Mouse (Mus musculus): ENCODE measurements around the gene Pla2g16.

The Pla2g16 gene

DNA sequence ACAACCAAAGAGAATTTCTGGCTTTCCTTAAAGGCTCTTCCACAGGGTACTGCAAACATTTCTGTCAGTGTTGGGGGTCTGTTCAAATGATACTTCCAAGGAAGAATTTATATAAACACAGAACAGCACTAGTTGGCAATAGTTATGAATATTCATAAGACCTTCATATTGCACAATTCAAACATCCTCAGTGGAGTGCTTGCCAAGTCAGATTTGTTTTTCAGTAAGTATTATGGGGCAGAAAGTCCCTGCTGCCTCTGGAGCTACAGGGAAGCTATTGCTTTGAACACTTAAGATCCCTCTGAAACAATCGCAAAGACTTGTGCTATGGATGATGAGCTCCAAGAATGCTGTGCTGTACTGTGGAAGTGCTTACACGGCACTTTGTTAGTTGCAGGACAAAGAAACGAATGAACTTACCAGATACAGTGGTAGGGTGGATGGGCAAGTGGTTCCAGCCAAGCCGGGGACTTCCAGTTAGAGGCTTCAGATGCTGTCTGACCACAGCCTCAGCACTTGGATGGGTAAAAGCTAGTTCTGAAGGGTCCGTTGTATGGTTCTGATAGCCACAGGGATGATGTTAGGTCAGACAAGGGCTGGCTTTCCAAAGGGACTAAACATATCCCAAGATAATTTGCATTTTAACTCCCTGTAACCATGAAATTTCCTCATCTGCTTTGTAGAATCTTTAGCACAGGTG, 59.1 kb downstream of the Pla2g16 start:
- DNase-seq = no peak

DNA sequence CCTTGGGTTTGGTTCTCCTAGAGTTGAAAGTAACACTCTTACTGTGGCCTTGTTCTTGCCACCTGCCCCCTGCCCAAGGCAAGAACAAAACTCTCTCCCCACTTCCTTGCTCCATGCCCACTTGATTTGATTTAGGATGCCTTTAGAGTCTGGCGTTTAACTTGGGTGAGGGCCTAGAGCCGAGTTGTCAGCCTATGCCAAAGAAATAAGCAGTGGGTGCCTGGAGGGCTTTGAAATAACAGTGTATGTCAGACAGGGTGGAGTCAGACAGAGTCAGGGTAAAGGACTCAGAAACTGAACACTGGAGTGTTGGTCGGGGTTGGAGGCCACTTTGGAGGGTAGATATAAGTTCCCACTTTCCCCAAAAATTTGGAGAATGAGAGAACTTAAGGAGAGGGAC, 59.8 kb downstream of the Pla2g16 start:
- DNase-seq = no peak

- DNase-seq = peak; percentile 44
Observed at GRCm38 (mm10) chr19:7617696-7618095, 60.4 kb downstream of the Pla2g16 start.

DNA sequence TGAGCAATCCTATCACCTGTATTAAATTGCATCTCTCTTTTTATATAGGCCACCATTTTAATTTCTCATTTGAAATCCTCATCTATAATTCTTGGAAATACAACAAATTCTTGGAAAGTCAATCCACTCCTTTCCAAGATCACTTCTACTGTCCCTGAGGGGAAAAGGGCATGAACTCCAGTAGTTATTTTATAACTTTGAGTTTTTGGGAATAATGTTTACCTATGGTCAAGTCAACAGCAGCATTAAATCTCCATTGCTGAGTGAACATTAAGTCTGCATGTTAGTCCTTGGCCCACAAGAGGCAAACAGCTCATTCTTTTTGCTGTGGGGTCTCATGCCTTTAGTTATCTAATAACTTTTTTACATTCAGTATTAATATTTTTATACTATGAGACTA, 75.8 kb downstream of the Pla2g16 start:
- DNase-seq = no peak

DNA sequence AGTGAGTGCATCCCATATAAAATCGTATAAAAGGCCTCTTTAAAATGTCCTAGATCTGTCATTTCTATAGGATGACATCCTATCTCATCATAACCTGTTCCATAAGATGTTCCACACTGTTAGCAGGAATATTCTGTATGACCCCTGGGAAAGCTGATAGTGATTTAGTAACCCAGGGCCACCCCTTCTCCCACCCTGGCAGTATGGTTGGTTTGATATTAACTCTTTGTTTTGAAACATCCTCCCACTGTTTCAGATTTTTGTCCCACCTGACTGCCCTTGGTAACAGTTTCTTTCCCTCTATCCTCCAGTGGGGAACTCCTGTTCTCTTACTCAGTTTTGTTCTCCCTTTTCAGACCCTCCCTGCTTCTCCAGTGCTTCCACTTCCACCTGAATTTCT, 76.5 kb downstream of the Pla2g16 start:
- DNase-seq = no peak
